Mouse (Mus musculus) C2C12 (cell line): Measurements from ENCODE around the gene Etl4. TPM values are rescaled to one million over a fixed set of nuclear protein-coding genes. Genes with fewer than 3 reads are reported as not detected.

ENCODE experiments used
- H3K27me3 ChIP-seq: one replicate; pipeline ENCODE4 v1.6.1; 2011; ENCODE audit not compliant: control insufficient read depth, insufficient read depth, insufficient read length
- H3K36me3 ChIP-seq: one replicate; pipeline ENCODE4 v1.6.1; 2011; ENCODE audit not compliant: control insufficient read depth, insufficient read depth
- H3K4me3 ChIP-seq: one replicate; pipeline ENCODE4 v1.5.1; 2011; ENCODE audit warnings: mild to moderate bottlenecking, control low read depth; ENCODE audit not compliant: poor library complexity, insufficient read depth, severe bottlenecking
- H3K79me2 ChIP-seq: one replicate; pipeline ENCODE4 v1.6.1; 2011; ENCODE audit not compliant: control insufficient read depth, insufficient read depth
- H3K79me3 ChIP-seq: one replicate; pipeline ENCODE4 v1.6.1; 2011; ENCODE audit warnings: low read depth, control low read depth
- H3ac ChIP-seq: one replicate; pipeline ENCODE3; 2011; ENCODE audit warnings: low read depth; ENCODE audit not compliant: control insufficient read depth, insufficient read length
- CEBPB ChIP-seq: IDR thresholded peaks from one replicate; pipeline ENCODE4 v1.6.1; 2011; ENCODE audit warnings: low read depth, mild to moderate bottlenecking, control low read depth, moderate library complexity
- CTCF ChIP-seq: IDR thresholded peaks from one replicate; pipeline ENCODE4 v1.5.1; 2011; ENCODE audit not compliant: control insufficient read depth, insufficient read depth, insufficient read length
- FOSL1 ChIP-seq: IDR thresholded peaks from one replicate; pipeline ENCODE4 v1.8.0; 2011; ENCODE audit warnings: mild to moderate bottlenecking, low read length; ENCODE audit not compliant: poor library complexity, insufficient read depth, severe bottlenecking
- MAX ChIP-seq: IDR thresholded peaks from one replicate; pipeline ENCODE4 v1.6.1; 2011; ENCODE audit warnings: mild to moderate bottlenecking, control low read depth
- MYOD1 ChIP-seq: IDR thresholded peaks from one replicate; pipeline ENCODE4 v1.6.1; 2011; ENCODE audit warnings: low read depth; ENCODE audit not compliant: control insufficient read depth, insufficient read length
- MYOG ChIP-seq: IDR thresholded peaks from one replicate; pipeline ENCODE4 v1.6.1; 2011; ENCODE audit not compliant: control insufficient read depth, insufficient read length; ENCODE audit errors: extremely low read depth
- USF1 ChIP-seq: IDR thresholded peaks from one replicate; pipeline ENCODE4 v1.6.1; 2011; ENCODE audit warnings: low read depth, mild to moderate bottlenecking, control low read depth, moderate library complexity
- polyA plus RNA-seq: library from polyadenylated mRNA; unstranded; fragments of >200 nt; fragmentation: generic; extraction: Trizol; gene quantifications from one replicate; pipeline ENCODE4 v1.2.1, GENCODE M21; 2012; ENCODE audit warnings: missing spikeins

Etl4 gene
- polyA plus RNA-seq, 1 experiment: 3.9 TPM

DNA sequence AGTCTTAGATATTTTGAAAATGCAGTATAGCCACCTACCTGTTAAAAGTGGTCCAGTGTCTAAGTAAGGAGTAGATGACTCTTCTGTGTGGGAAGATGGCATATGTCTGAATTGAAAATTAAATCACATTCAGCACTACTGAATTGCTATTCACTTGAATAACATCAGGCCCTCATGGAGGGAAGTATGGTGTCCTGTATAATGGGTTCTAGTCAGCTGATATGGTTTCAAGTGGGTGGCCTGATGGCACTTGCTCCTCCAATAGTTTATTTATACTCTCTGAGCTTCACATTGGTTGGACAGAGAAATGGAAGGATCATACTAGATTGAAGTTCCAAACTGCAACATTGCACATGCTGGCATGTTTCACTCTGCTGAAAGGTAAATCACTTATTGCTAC lies 202.1 kb downstream of the Etl4 start:
- H3K36me3 ChIP-seq: no peaks in the 10 kb centered on the region
- no peaks in the 10 kb centered on the region for H3K27me3 ChIP-seq
- no peak overlapping the region for H3K4me3 ChIP-seq
- TF ChIP-seq CEBPB: no peak
- no peak for TF ChIP-seq CTCF
- TF ChIP-seq MAX: no peak
- TF ChIP-seq MYOG: no peak
- TF ChIP-seq USF1: no peak
- TF ChIP-seq MYOD1: no peak
- TF ChIP-seq FOSL1: no peak
- no peak overlapping the region for H3ac ChIP-seq
- no peaks in the 10 kb centered on the region for H3K79me3 ChIP-seq
- no peaks in the 10 kb centered on the region for H3K79me2 ChIP-seq

DNA sequence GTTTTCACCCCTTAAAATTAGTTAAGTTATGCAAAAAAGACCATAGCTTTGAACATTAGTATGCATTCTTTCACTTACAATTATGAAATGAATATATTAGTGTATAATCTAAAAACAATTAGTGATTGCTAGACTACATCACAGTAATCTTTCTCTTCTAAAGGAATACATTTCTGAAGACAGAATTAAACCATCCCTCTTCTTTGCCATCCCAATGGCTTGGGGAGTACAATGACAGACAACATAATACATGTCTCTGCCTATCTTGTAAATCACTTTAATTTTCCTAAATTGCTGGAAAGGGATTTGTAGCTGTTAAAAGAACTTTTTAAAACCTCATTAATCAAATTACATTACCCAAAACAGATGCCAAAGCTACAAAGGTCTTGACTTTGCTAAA lies 216.3 kb downstream of the Etl4 start:
- TF ChIP-seq CTCF: no peak
- TF ChIP-seq MAX: no peak
- no peak for TF ChIP-seq FOSL1
- TF ChIP-seq MYOG: no peak
- TF ChIP-seq CEBPB: no peak
- no peak for TF ChIP-seq MYOD1
- no peak for TF ChIP-seq USF1
- no peaks in the 10 kb centered on the region for H3K79me3 ChIP-seq

DNA sequence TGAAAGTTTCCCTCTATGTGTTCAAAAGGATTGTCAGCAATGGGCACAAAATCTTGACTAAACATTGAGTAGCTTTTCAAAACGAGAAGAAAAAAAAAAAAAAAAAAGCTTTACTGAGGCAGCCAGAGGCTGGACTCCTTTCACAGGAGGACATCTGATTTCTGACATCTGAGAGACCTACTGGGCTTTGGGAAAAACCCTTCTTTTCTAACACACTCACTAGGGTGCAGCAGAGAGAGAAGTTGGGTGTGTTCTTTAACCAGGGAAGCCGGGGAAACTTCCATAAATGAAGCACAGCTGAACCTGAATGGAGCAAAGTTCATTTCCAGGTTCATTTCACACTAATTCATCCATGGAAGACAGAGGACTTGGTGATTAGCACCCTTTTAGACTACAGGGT lies 222.2 kb downstream of the Etl4 start:
- Histone ChIP-seq H3K4me3 (no peak overlapping the region), H3K36me3 (no peaks in the 10 kb centered on the region), H3K79me2 (no peaks in the 10 kb centered on the region), H3K79me3 (no peaks in the 10 kb centered on the region), H3ac (no peak overlapping the region), H3K27me3 (no peaks in the 10 kb centered on the region)
- TF ChIP-seq CEBPB (no peak), MYOD1 (no peak), MAX (no peak), FOSL1 (no peak), CTCF (no peak)

More for the DNA sequence above, 216.3 kb downstream of the Etl4 start:
- no peak overlapping the region for H3K4me3 ChIP-seq
- no peaks in the 10 kb centered on the region for H3K27me3 ChIP-seq
- no peaks in the 10 kb centered on the region for H3K36me3 ChIP-seq
- H3K79me2 ChIP-seq: no peaks in the 10 kb centered on the region
- H3ac ChIP-seq: no peak overlapping the region

DNA sequence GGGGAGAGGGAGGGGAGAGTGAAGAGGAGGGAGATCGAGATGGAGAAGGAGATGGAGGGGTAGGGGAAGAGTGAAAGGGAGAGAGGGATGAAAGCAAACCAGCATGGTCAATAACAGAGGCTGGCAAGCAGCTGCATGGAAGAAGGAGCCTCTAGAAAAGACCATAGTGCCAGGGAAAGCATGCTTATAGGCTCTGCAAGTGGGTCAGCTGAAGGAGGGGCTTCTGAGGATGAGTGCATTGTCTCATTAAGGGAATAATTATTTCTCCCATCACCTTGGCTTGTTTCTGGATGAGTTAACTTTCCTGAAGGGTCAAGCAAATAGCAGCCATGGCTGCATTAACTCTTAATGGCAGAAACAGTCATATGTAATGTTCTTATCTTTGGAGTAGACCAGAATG lies 228.8 kb downstream of the Etl4 start:
- Histone ChIP-seq H3K79me2 (no peaks in the 10 kb centered on the region), H3ac (no peak overlapping the region), H3K79me3 (no peaks in the 10 kb centered on the region), H3K4me3 (no peak overlapping the region), H3K27me3 (no peaks in the 10 kb centered on the region), H3K36me3 (no peaks in the 10 kb centered on the region)
- TF ChIP-seq FOSL1 (no peak), MAX (no peak), USF1 (no peak), MYOD1 (no peak), CEBPB (no peak), CTCF (no peak), MYOG (no peak)

DNA sequence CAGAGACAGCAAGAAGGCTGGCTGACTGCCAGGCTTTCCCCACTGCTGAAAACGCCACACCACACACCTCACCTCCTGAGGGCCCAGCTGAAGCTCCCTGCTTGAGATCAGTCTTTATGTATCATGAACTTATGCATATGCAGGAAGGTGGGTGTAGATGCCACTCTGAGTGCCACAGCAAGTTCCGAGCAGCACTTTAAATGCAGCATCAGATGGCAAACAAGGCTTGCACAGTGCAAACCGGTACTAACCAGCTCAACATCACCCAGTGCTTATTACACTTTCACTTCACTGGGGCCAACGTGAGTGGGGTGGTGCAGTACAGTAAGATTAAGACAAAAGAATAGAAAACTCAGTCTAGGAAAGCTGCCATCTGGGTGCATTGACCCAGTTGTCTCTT lies 235.8 kb downstream of the Etl4 start:
- Histone ChIP-seq H3K79me2 (no peaks in the 10 kb centered on the region), H3K27me3 (no peaks in the 10 kb centered on the region), H3ac (no peak overlapping the region), H3K4me3 (no peak overlapping the region), H3K79me3 (no peaks in the 10 kb centered on the region), H3K36me3 (no peaks in the 10 kb centered on the region)
- no peak for TF ChIP-seq CEBPB
- TF ChIP-seq CTCF: no peak
- no peak for TF ChIP-seq MAX
- no peak for TF ChIP-seq MYOG
- no peak for TF ChIP-seq MYOD1
- TF ChIP-seq FOSL1: no peak
- no peak for TF ChIP-seq USF1

DNA sequence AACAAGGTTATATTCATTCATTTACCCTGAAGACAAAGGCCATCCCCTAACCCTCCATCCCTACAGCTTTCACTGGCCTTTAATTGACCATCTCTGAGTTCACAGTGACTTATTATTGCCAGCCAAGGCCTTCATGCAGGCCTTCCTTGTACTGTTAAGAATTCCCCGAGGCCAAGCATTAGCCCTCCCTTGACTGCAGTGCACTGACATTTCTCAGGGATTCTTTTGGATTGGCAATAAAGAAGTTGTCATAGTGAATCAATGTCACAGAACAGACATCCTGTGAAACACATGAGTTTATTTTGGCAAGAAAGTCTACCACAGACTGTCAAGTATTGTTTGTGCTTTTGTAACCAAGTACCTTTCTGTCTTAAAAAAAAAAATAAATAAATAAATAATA lies 257.5 kb downstream of the Etl4 start:
- TF ChIP-seq MAX (no peak), FOSL1 (no peak)
- no peaks in the 10 kb centered on the region for H3K79me3 ChIP-seq
- H3K36me3 ChIP-seq: no peaks in the 10 kb centered on the region
- H3K79me2 ChIP-seq: no peaks in the 10 kb centered on the region
- no peak overlapping the region for H3K4me3 ChIP-seq
- no peak overlapping the region for H3ac ChIP-seq
- no peaks in the 10 kb centered on the region for H3K27me3 ChIP-seq

DNA sequence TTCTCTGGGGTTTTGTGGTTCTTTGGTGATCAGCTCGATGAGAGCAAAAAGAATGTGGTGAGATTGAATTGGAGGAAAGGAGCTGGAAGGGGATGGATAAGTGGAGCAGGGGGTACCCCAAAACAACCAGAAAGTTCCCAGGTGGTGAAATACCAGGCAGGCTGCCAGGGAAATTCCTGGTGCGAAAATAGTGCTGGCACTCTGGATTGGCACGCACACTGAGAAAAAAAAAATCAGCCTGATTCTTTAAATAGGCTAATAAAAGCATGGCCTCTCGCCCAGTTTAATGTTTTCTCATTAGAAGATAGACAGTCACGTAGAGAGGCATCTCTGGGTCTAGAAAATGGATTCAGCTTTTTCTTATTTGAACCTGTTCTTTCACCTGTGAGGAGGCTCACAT lies 258.0 kb downstream of the Etl4 start:
- Histone ChIP-seq H3K79me2 (no peaks in the 10 kb centered on the region), H3ac (no peak overlapping the region), H3K79me3 (no peaks in the 10 kb centered on the region), H3K27me3 (no peaks in the 10 kb centered on the region), H3K36me3 (no peaks in the 10 kb centered on the region), H3K4me3 (no peak overlapping the region)
- TF ChIP-seq CTCF (no peak), MAX (no peak), USF1 (no peak), MYOG (no peak), MYOD1 (no peak), CEBPB (no peak)
